Mouse (Mus musculus) olfactory bulb, adult 2 months (tissue): ENCODE results near the gene Adamts17.

Experiments
- CTCF ChIP-seq: fragments of 200-500 bp; IDR thresholded peaks from 2 replicates; pipeline ENCODE4 v1.5.1; 2012; ENCODE audit warnings: low read depth, mild to moderate bottlenecking, low read length, moderate library complexity; ENCODE audit not compliant: insufficient read depth
- POLR2A ChIP-seq: fragments of 200-500 bp; IDR thresholded peaks from 2 replicates; pipeline ENCODE4 v1.6.1; 2012; ENCODE audit warnings: mild to moderate bottlenecking, low read depth, low read length, moderate library complexity; ENCODE audit not compliant: insufficient read depth

DNA sequence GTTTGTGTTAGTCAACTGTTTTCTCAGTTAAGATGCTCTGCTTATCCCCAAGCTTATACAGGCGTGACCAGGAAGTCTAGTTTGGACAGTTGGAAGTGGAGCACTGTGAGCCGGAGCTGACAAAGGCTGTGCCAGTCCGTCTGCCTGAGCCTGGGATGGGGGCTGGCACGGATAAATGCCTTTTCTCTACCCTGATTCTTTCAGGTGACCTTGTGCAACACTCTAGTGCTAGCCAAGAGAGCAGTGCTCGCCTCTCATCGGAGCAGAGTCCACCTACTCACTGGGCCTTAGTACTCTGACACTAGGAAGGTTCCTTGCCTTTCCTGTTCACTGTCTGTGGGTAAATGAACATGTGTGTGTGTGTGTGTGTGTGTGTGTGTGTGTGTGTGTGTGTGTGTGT is 95.5 kb downstream of the Adamts17 start:
- TF ChIP-seq CTCF (no peak), POLR2A (no peak)
